Mouse (Mus musculus): Measurements from ENCODE around the gene Itga9. TPM values are rescaled to one million over a fixed set of nuclear protein-coding genes. Genes with fewer than 3 reads are reported as not detected.

The Itga9 gene
- polyA plus RNA-seq, 1 experiment from 2014 or later: 27.9 TPM

- POLR2A ChIA-PET: interaction anchor here (0.6 kb wide), 1 partner anchor 15 kb away, joined by 3 read pairs; no protein-coding TSS in a partner anchor
- in situ Hi-C loops (cut with MboI; ENCODE audit: low pct_unique_long_range_greater_than_20kb): no loop called here
- ATAC-seq (no peak), DNase-seq (ENCODE audit: low read depth, low spot score) (no peak)
- no peak for TF ChIP-seq CTCF (IDR thresholded peaks at IDR 0.05)
- CTCF ChIA-PET: no interaction called here
- H3K27me3 ChIP-seq: no peaks in the 10 kb centered on the region
Measured at GRCm38 (mm10) chr9:118669696-118670095, 63.2 kb downstream of the Itga9 start.

- no peak for ATAC-seq
- CTCF ChIA-PET: no interaction called here
- POLR2A ChIA-PET: interaction anchor here (1.0 kb wide), 1 partner anchor 11 kb away, joined by 3 read pairs; no protein-coding TSS in a partner anchor
- TF ChIP-seq CTCF (IDR thresholded peaks at IDR 0.05): no peak
- in situ Hi-C loops (cut with MboI; ENCODE audit: low pct_unique_long_range_greater_than_20kb): no loop called here
- H3K27me3 ChIP-seq: no peaks in the 10 kb centered on the region
- no peak for DNase-seq (ENCODE audit: low read depth, low spot score)
Measured at GRCm38 (mm10) chr9:118674277-118674676, 67.8 kb downstream of the Itga9 start.

- no peaks in the 10 kb centered on the region for H3K27me3 ChIP-seq
- CTCF ChIA-PET: no interaction called here
- ATAC-seq (no peak), DNase-seq (ENCODE audit: low read depth, low spot score) (no peak)
- in situ Hi-C loops (cut with MboI; ENCODE audit: low pct_unique_long_range_greater_than_20kb): no loop called here
- no peak for TF ChIP-seq CTCF (IDR thresholded peaks at IDR 0.05)
- POLR2A ChIA-PET: no interaction called here
Measured at GRCm38 (mm10) chr9:118674761-118675160, 68.3 kb downstream of the Itga9 start.

GRCm38 (mm10) chr9:118675573-118676170, 69.2 kb downstream of the Itga9 start:
- in situ Hi-C loops (cut with MboI; ENCODE audit: low pct_unique_long_range_greater_than_20kb): no loop called here
- DNase-seq (ENCODE audit: low read depth, low spot score): no peak
- no peaks in the 10 kb centered on the region for H3K27me3 ChIP-seq
- POLR2A ChIA-PET: no interaction called here
- CTCF ChIA-PET: no interaction called here
- TF ChIP-seq CTCF (IDR thresholded peaks at IDR 0.05): no peak
- no peak for ATAC-seq

GRCm38 (mm10) chr9:118676692-118677091, 70.2 kb downstream of the Itga9 start:
- no peak for DNase-seq (ENCODE audit: low read depth, low spot score)
- ATAC-seq: no peak
- TF ChIP-seq CTCF (IDR thresholded peaks at IDR 0.05): no peak
- H3K27me3 ChIP-seq: no peaks in the 10 kb centered on the region
- ChIA-PET CTCF (no interaction called here), POLR2A (no interaction called here)
- in situ Hi-C loops (cut with MboI; ENCODE audit: low pct_unique_long_range_greater_than_20kb): no loop called here

- ChIA-PET CTCF (no interaction called here), POLR2A (no interaction called here)
- DNase-seq (ENCODE audit: low read depth, low spot score) (no peak), ATAC-seq (no peak)
- in situ Hi-C loops (cut with MboI; ENCODE audit: low pct_unique_long_range_greater_than_20kb): no loop called here
- no peak for TF ChIP-seq CTCF (IDR thresholded peaks at IDR 0.05)
- H3K27me3 ChIP-seq: no peaks in the 10 kb centered on the region
Measured at GRCm38 (mm10) chr9:118677349-118677748, 70.9 kb downstream of the Itga9 start.

GRCm38 (mm10) chr9:118678020-118678750, 71.7 kb downstream of the Itga9 start:
- DNase-seq (ENCODE audit: low read depth, low spot score): no peak
- in situ Hi-C loops (cut with MboI; ENCODE audit: low pct_unique_long_range_greater_than_20kb): no loop called here
- CTCF ChIA-PET: interaction anchor here (1.2 kb wide), 1 partner anchor 72 kb away, joined by 3 read pairs; no protein-coding TSS in a partner anchor
- no peak for TF ChIP-seq CTCF (IDR thresholded peaks at IDR 0.05)
- no peaks in the 10 kb centered on the region for H3K27me3 ChIP-seq
- ATAC-seq: no peak
- POLR2A ChIA-PET: no interaction called here

- no peak for ATAC-seq
- no peaks in the 10 kb centered on the region for H3K27me3 ChIP-seq
- no peak for TF ChIP-seq CTCF (IDR thresholded peaks at IDR 0.05)
- ChIA-PET POLR2A (no interaction called here), CTCF (interaction anchor here (1.2 kb wide), 1 partner anchor 73 kb away, joined by 3 read pairs; no protein-coding TSS in a partner anchor)
- DNase-seq (ENCODE audit: low read depth, low spot score): no peak
- in situ Hi-C loops (cut with MboI; ENCODE audit: low pct_unique_long_range_greater_than_20kb): no loop called here
Measured at GRCm38 (mm10) chr9:118678759-118679158, 72.3 kb downstream of the Itga9 start.

GRCm38 (mm10) chr9:118681506-118681905, 75.0 kb downstream of the Itga9 start:
- in situ Hi-C loops (cut with MboI; ENCODE audit: low pct_unique_long_range_greater_than_20kb): no loop called here
- ATAC-seq (no peak), DNase-seq (ENCODE audit: low read depth, low spot score) (no peak)
- no peaks in the 10 kb centered on the region for H3K27me3 ChIP-seq
- CTCF ChIA-PET: no interaction called here
- POLR2A ChIA-PET: no interaction called here
- no peak for TF ChIP-seq CTCF (IDR thresholded peaks at IDR 0.05)

GRCm38 (mm10) chr9:118682154-118682553, 75.7 kb downstream of the Itga9 start:
- in situ Hi-C loops (cut with MboI; ENCODE audit: low pct_unique_long_range_greater_than_20kb): no loop called here
- no peak for ATAC-seq

GRCm38 (mm10) chr9:118683507-118683906, 77.0 kb downstream of the Itga9 start:
- DNase-seq (ENCODE audit: low read depth, low spot score): no peak
- in situ Hi-C loops (cut with MboI; ENCODE audit: low pct_unique_long_range_greater_than_20kb): no loop called here
- POLR2A ChIA-PET: no interaction called here
- CTCF ChIA-PET: interaction anchor here (0.8 kb wide), 1 partner anchor 29 kb away, joined by 3 read pairs; no protein-coding TSS in a partner anchor
- TF ChIP-seq CTCF (IDR thresholded peaks at IDR 0.05): no peak
- no peak for ATAC-seq
- H3K27me3 ChIP-seq: no peaks in the 10 kb centered on the region

More at GRCm38 (mm10) chr9:118682154-118682553, 75.7 kb downstream of the Itga9 start:
- no peak for DNase-seq (ENCODE audit: low read depth, low spot score)
- TF ChIP-seq CTCF (IDR thresholded peaks at IDR 0.05): no peak
- POLR2A ChIA-PET: no interaction called here
- H3K27me3 ChIP-seq: no peaks in the 10 kb centered on the region
- CTCF ChIA-PET: no interaction called here
